Mouse (Mus musculus) left cerebral cortex, adult 6 months (tissue): ENCODE measurements around the gene Mcts1. TPM values are rescaled to one million over a fixed set of nuclear protein-coding genes. Genes with fewer than 3 reads are reported as not detected.

Experiments
- long read RNA-seq, 2 experiments: library from polyadenylated mRNA; unstranded; transcript quantifications; one replicate each; pipeline ENCODE4 v2.0.0; 2019 to 2020
- polyA plus RNA-seq: library from polyadenylated mRNA; unstranded; fragments of <200 nt; fragmentation: Nextera tagmentation; gene quantifications from 2 replicates; pipeline ENCODE4 v1.2.3, GENCODE M21; 2021

Mcts1 gene
- polyA plus RNA-seq = 142 and 145 TPM in 2 replicates
- long read RNA-seq, experiment 1, transcript Mcts1-201 (6 exons, 783 nt) = major isoform, 20 of 52 reads
- long read RNA-seq, experiment 1, partial matches to known transcripts = 20 of 52 reads
- long read RNA-seq, experiment 1, other reads (novel, unspliced or antisense) = 12 of 52 reads
- long read RNA-seq, experiment 2, transcript Mcts1-201 (6 exons, 783 nt) = major isoform, 63 of 109 reads
- long read RNA-seq, experiment 2, partial matches to known transcripts = 40 of 109 reads
- long read RNA-seq, experiment 2, other reads (novel, unspliced or antisense) = 5 of 109 reads

GRCm38 (mm10) chrX:38600177-38600994 is at the start of gene Mcts1:
Gene Mcts1, plus strand, starts transcription at chrX:38600578.

GRCm38 (mm10) chrX:38576078-38576477 is 24.3 kb upstream of the Mcts1 start, which contains the start of gene Cul4b:
Gene Cul4b, minus strand, starts transcription at chrX:38576196.

GRCm38 (mm10) chrX:38634801-38635637 is 34.6 kb downstream of the Mcts1 start, which contains the start of gene C1galt1c1:
Gene C1galt1c1, minus strand, starts transcription at chrX:38635087.

Other genes starting within 250 kb of the Mcts1 start
- gene Lamp2, start 144.1 kb upstream of the Mcts1 start, polyA plus RNA-seq = 96.2 and 107 TPM in 2 replicates
- 3.6 and 4.1 TPM in 2 replicates for gene Cul4b, start 24.4 kb upstream of the Mcts1 start, polyA plus RNA-seq
- gene C1galt1c1, start 34.5 kb downstream of the Mcts1 start, polyA plus RNA-seq = 38.5 and 43.0 TPM in 2 replicates
- 0.09 TPM in 1 of 2 replicates, not detected in the other for gene 6030498E09Rik, start 172.1 kb downstream of the Mcts1 start, polyA plus RNA-seq